Mouse (Mus musculus): Measurements from ENCODE around the gene Nfia.

The Nfia gene

GRCm38 (mm10) chr4:98109911-98110310 is 337.4 kb downstream of the Nfia start:
- no peak for DNase-seq

- no peak for DNase-seq
These were observed 340.9 kb downstream of the Nfia start for GRCm38 (mm10) chr4:98113289-98114024.

GRCm38 (mm10) chr4:98114966-98115365 is 342.4 kb downstream of the Nfia start:
- DNase-seq: no peak

GRCm38 (mm10) chr4:98115401-98115800 is 342.9 kb downstream of the Nfia start:
- DNase-seq: no peak

GRCm38 (mm10) chr4:98116046-98116445 is 343.5 kb downstream of the Nfia start:
- no peak for DNase-seq

GRCm38 (mm10) chr4:98118126-98118525 is 345.6 kb downstream of the Nfia start:
- no peak for DNase-seq

- no peak for DNase-seq
These were observed 346.5 kb downstream of the Nfia start for GRCm38 (mm10) chr4:98118761-98119675.

- DNase-seq: no peak
These were observed 347.5 kb downstream of the Nfia start for GRCm38 (mm10) chr4:98119949-98120531.

GRCm38 (mm10) chr4:98120706-98121340 is 348.3 kb downstream of the Nfia start:
- DNase-seq: no peak

- no peak for DNase-seq
These were observed 353.6 kb downstream of the Nfia start for GRCm38 (mm10) chr4:98126003-98126677.

- DNase-seq: no peak
These were observed 358.3 kb downstream of the Nfia start for GRCm38 (mm10) chr4:98130798-98131197.

GRCm38 (mm10) chr4:98134027-98134426 is 361.5 kb downstream of the Nfia start:
- DNase-seq: no peak

- no peak for DNase-seq
These were observed 363.5 kb downstream of the Nfia start for GRCm38 (mm10) chr4:98136072-98136471.

GRCm38 (mm10) chr4:98142879-98143436 is 370.4 kb downstream of the Nfia start:
- no peak for DNase-seq

- DNase-seq: no peak
These were observed 378.0 kb downstream of the Nfia start for GRCm38 (mm10) chr4:98150576-98150975.

- no peak for DNase-seq
These were observed 385.4 kb downstream of the Nfia start for GRCm38 (mm10) chr4:98157921-98158320.

GRCm38 (mm10) chr4:98166379-98166778 is 393.8 kb downstream of the Nfia start:
- DNase-seq: no peak
